Mouse (Mus musculus) liver, postnatal 0 days (tissue): ENCODE measurements around the gene Gm47791.

Experiments used
- CTCF ChIP-seq: sonication (generic); IDR thresholded peaks from 2 replicates; pipeline ENCODE4 v1.5.1; 2016; ENCODE audit warnings: antibody characterized with exemption, low read depth
- EP300 ChIP-seq: IDR thresholded peaks from 2 replicates; pipeline ENCODE4 v1.6.1; 2016; ENCODE audit warnings: antibody characterized with exemption, low read depth, mild to moderate bottlenecking

- TF ChIP-seq EP300 (no peak), CTCF (no peak)
Observed at GRCm38 (mm10) chr1:82806391-82806790, 35.3 kb upstream of the Gm47791 start.
